Mouse (Mus musculus) forebrain, embryonic 14.5 days (tissue): ENCODE results near the gene Galr3. TPM values are rescaled to one million over a fixed set of nuclear protein-coding genes. Genes with fewer than 3 reads are reported as not detected.
"Not testable (repeated sequence)": the region's sequence is repeated elsewhere in the genome, so short reads cannot be mapped to it uniquely, and the experiment has no call there.

Source experiments
- ATAC-seq: fragments of 200-750 bp; cut with Nextera tagmentation; 2 replicates; pipeline ENCODE4 v1.8.0; 2017; ENCODE audit warnings: mild to moderate bottlenecking, moderate library complexity
- DNase-seq: peaks from one replicate; pipeline ENCODE4 v3.0.0-alpha.2; 2015; ENCODE audit warnings: low spot score
- H3K27ac ChIP-seq: fragments of 300-500 bp; sonication (generic); 2 replicates; pipeline ENCODE4 v1.5.1; 2014; ENCODE audit warnings: low read depth, mild to moderate bottlenecking, control low read depth, low read length, moderate library complexity
- H3K27me3 ChIP-seq: fragments of 300-500 bp; sonication (generic); replicated peaks from 2 replicates; pipeline ENCODE4 v1.6.1; 2014; ENCODE audit warnings: low read length, control low read depth, mixed read lengths; ENCODE audit not compliant: control insufficient read depth, insufficient read depth
- H3K36me3 ChIP-seq: fragments of 300-500 bp; sonication (generic); 2 replicates; pipeline ENCODE4 v1.6.1; 2014; ENCODE audit warnings: low read length, control low read depth; ENCODE audit not compliant: control insufficient read depth, insufficient read depth
- H3K4me1 ChIP-seq: fragments of 300-500 bp; sonication (generic); 2 replicates; pipeline ENCODE4 v1.6.1; 2014; ENCODE audit warnings: antibody characterized with exemption, low read length, control low read depth; ENCODE audit not compliant: control insufficient read depth, insufficient read depth
- H3K4me2 ChIP-seq: fragments of 300-500 bp; sonication (generic); 2 replicates; pipeline ENCODE4 v1.6.1; 2014; ENCODE audit warnings: mild to moderate bottlenecking, control low read depth, low read length
- H3K4me3 ChIP-seq: fragments of 300-500 bp; sonication (generic); 2 replicates; pipeline ENCODE4 v1.5.1; 2014; ENCODE audit warnings: low read depth, low read length, control low read depth
- H3K9ac ChIP-seq: fragments of 300-500 bp; sonication (generic); 2 replicates; pipeline ENCODE4 v1.6.1; 2014; ENCODE audit warnings: mild to moderate bottlenecking, low read length, control low read depth, moderate library complexity
- H3K9me3 ChIP-seq: fragments of 300-500 bp; sonication (generic); replicated peaks from 2 replicates; pipeline ENCODE4 v1.6.1; 2016; ENCODE audit warnings: low read length, control low read depth, mixed read lengths; ENCODE audit not compliant: control insufficient read depth
- WGBS: fragments of 180-500 bp; shearing (Covaris S2); extraction: QIAGEN DNeasy Blood & Tissue Kit; methylation state at CpG from one replicate; pipeline ENCODE4 v1.1.7; 2014; 5-methylcytosine and 5-hydroxymethylcytosine counted together
- polyA plus RNA-seq: library from polyadenylated mRNA; unstranded; fragments of >200 nt; fragmentation: Nextera tagmentation; extraction: Ambion mirVana; gene quantifications from 2 replicates; pipeline ENCODE4 v1.2.1, GENCODE M21; 2014

Gene Galr3
- polyA plus RNA-seq, 1 experiment from 2014 or later: not detected

DNA sequence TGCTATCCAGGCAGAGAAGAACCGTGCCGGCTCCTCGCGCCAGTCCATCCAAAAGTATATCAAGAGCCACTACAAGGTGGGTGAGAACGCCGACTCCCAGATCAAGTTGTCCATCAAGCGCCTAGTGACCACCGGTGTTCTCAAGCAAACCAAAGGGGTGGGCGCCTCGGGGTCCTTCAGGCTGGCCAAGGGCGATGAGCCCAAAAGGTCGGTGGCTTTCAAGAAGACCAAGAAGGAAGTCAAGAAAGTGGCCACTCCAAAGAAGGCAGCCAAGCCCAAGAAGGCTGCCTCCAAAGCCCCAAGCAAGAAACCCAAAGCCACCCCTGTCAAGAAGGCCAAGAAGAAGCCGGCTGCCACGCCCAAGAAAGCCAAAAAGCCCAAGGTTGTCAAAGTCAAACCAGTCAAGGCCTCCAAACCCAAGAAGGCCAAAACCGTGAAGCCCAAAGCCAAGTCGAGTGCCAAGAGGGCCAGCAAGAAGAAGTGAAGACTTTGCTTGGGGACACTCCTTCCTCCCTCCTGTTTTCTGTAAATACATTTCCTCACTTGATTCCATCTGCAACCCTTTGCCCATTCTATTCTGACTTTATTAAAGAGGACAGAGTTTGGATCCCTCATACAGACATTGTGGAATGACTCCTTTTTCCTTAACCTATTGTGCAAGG lies 12.7 kb upstream of the Galr3 start:
- DNase-seq: no peak
- Histone ChIP-seq H3K4me3 (peak overlapping the region; percentile 81), H3K27me3 (0 out of 2 replicates have a peak, but pooled peaks cover 2% of the 10 kb centered on the region), H3K4me1 (peaks cover 20% of the 10 kb centered on the region), H3K9me3 (no peaks in the 10 kb centered on the region), H3K9ac (peak overlapping the region; percentile 100), H3K36me3 (no peaks in the 10 kb centered on the region), H3K4me2 (peak overlapping the region; percentile 95), H3K27ac (peak overlapping the region; percentile 97)
- WGBS: 25% methylated on average over 16 of the region's 16 CpGs
- ATAC-seq: no peak

DNA sequence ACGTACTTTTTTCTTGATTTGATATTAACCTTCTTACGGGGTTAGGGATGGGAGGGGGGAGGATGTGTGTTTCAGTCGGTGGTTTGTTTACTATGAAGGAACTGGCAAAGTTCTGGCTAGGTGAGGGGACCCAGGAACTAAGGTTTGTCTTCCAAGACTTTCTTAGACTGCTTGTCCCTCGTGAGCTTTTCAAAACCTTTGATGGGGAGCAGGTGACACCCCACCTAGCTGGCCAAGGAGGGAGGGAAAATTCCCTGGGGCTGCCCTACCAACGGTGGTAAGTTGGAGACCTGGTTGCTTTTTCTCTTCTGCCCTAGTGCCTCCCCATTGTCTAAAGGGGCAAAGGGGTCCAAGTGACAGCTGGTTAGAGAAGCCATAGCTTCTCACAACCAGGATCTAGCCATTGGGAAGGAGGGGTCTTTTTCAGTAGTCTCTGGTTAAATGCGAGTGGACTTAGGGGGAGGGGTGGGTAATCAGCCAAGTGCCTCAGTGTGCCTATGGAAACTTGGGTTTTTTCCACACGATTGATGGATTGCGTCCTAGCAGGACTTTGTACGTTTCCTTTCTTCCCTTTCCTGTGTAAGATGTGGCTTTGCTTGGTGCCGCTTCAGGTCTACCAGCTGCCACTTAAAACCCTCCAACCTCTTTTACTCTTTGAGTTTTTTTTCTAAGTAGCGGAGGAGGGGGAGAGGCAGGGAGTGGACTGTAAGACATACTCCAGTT lies 12.0 kb upstream of the Galr3 start:
- Histone ChIP-seq H3K9ac (peak overlapping the region; percentile 100), H3K4me3 (peak overlapping the region; percentile 81), H3K4me1 (peaks cover 20% of the 10 kb centered on the region), H3K27ac (peak overlapping the region; percentile 2; the same call in 1 of the 2 replicates), H3K4me2 (peak overlapping the region; percentile 95), H3K27me3 (no peaks in the 10 kb centered on the region), H3K9me3 (no peaks in the 10 kb centered on the region), H3K36me3 (no peaks in the 10 kb centered on the region)
- DNase-seq (peak; percentile 47), ATAC-seq (no peak)
- 4% methylated on average over 11 of the region's 11 CpGs for WGBS

DNA sequence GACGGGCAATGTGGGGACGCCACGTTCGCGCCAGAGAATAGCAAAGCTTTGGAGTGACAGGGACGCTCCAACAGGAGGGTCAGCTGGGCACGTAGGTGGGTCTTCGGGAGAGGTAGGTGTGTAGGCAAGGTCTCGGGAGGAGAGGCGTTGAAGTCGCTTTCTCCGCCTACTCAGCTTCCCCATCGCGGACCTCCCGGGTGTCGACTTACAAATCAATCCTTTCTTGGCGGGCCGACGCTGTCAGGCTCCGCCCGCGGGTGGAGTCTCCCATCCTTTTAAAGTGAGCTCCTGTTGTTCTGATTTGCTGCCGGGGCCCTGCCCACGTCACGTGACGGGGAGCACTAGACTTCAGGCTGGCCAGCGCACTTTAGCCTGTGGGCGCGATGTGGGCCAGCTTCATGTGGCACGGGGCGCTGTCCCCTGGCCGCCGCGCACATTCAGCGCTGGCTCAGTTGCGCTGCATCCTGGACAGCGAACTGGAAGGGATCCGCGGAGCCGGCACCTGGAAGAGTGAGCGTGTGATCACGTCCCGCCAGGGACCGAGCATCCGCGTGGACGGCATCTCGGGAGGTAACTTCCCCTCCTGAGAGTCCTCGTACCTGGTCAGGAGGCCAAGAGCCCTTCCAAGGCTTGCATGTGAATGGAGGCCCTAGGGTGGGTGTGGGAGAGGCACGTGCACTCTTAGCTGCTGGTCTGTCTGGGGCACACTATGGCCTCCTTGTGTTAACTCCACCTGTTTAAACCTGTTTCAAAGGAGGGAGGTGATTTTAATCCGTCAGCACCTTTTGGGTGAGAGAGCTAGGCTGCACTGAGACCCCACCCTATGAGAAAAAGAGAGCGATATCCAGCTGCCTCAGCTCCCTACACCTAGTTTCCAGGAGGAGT lies 10.9 kb upstream of the Galr3 start:
- Histone ChIP-seq H3K36me3 (no peaks in the 10 kb centered on the region), H3K4me1 (peaks cover 20% of the 10 kb centered on the region)
- under 1% methylated on average over 52 of the region's 52 CpGs for WGBS

DNA sequence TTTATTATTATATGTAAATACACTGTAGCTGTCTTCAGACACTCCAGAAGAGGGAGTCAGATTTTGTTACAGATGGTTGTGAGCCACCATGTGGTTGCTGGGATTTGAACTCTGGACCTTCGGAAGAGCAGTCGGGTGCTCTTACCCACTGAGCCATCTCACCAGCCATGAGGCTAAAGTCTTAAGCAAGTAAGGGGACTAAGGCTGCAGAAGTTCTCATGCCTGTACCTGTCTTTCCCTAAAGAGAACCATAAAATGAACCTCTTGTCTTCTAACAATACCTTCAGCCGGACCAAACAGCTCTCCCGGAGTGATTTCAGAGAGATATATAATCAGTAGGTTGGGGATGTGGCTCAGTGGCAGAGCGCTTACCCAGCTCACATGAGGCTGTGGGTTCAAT lies 9.8 kb upstream of the Galr3 start:
- H3K27ac ChIP-seq, H3K9me3 ChIP-seq, DNase-seq, H3K36me3 ChIP-seq, H3K4me3 ChIP-seq, H3K9ac ChIP-seq, ATAC-seq, H3K4me2 ChIP-seq, H3K27me3 ChIP-seq: not testable (repeated sequence)
- 89% methylated on average over 5 of the region's 5 CpGs for WGBS
- peaks cover 16% of the 10 kb centered on the region for H3K4me1 ChIP-seq

More for the DNA sequence above, 10.9 kb upstream of the Galr3 start:
- Histone ChIP-seq H3K27ac (peak overlapping the region; percentile 56), H3K9ac (peak overlapping the region; percentile 100), H3K4me2 (peak overlapping the region; percentile 95), H3K9me3 (no peaks in the 10 kb centered on the region), H3K4me3 (peak overlapping the region; percentile 81), H3K27me3 (no peaks in the 10 kb centered on the region)
- ATAC-seq (peak; percentile 82), DNase-seq (peak; percentile 97)

DNA sequence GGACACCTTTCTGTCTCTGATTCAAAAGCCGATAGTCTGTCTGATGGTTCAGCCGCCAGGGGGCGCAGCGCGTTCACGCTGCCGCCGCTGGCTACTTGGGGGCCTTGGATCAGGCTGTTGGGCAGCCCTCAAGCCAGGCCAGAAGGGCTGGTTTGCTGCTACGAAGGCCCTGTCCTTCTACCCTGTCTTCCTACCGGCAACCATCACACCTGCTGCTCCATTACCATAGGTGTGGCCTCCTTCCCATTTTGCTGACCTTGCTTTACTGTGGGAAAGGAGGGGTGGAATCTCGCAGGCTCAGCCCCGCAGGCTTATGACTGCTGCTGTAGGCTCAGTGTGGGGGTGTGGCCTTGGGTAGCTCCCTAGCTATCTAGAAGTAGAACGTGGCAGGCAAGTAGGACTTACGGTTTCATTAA lies 3.8 kb upstream of the Galr3 start:
- DNase-seq (peak; percentile 72), ATAC-seq (peak; percentile 24; the same call in 1 of the 2 replicates)
- Histone ChIP-seq H3K9ac (no peak overlapping the region), H3K4me1 (peaks cover 3% of the 10 kb centered on the region; the same call in 1 of the 2 replicates), H3K27ac (no peak overlapping the region), H3K9me3 (no peaks in the 10 kb centered on the region), H3K4me2 (0 out of 2 replicates have a peak overlapping the region, but pooled peaks have one; percentile 7), H3K27me3 (peaks cover 24% of the 10 kb centered on the region), H3K4me3 (no peak overlapping the region), H3K36me3 (no peaks in the 10 kb centered on the region)
- 14% methylated on average over 14 of the region's 14 CpGs for WGBS

DNA sequence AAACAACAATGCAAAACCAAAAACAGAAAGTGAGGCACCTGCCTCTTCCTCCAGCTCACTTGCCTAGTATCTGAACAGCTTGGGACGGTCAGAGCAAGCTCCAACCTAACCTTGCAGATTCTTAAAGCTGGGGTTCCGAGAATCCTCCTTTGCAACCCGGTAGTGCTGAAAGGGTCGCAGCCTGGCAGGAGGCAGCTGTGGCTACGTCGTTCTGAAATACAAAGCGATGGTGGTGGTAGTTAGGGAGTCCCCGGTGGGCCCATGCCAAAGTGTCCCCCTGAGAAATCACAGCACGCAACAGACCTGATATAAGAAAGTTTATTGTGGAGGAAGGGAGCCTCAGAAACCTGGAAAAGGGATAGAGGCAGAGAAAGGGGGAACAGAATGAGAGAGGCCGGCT lies 3.4 kb upstream of the Galr3 start:
- no peak overlapping the region for H3K9ac ChIP-seq
- H3K4me3 ChIP-seq: no peak overlapping the region
- H3K4me1 ChIP-seq: peaks cover 3% of the 10 kb centered on the region; the same call in 1 of the 2 replicates
- DNase-seq: no peak
- H3K27me3 ChIP-seq: peaks cover 28% of the 10 kb centered on the region
- no peaks in the 10 kb centered on the region for H3K9me3 ChIP-seq
- ATAC-seq: no peak
- H3K27ac ChIP-seq: no peak overlapping the region
- 68% methylated on average over 10 of the region's 10 CpGs for WGBS
- H3K36me3 ChIP-seq: no peaks in the 10 kb centered on the region
- no peak overlapping the region for H3K4me2 ChIP-seq

DNA sequence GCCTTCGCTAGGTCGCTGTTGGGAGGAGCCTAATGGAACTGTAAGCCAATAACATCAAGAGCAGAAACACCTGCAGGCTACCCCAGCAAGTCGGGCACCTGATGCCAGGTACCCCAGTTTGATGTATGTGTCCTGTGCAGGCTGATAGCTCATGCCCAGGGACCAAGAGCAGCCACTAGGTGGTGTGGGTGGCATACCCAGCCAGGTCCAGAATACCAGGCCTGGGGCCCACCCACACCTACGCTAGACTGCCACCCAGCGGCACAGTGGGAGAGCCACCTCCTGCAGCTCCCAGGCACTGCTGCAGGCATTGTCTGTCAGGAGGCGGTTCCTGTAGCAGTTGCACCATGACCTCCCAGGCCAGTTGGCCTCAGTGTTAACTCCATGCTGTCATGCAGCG lies 2.8 kb upstream of the Galr3 start:
- peak; percentile 61 for ATAC-seq
- Histone ChIP-seq H3K36me3 (no peaks in the 10 kb centered on the region), H3K9ac (no peak overlapping the region), H3K9me3 (no peaks in the 10 kb centered on the region), H3K4me1 (peaks cover 3% of the 10 kb centered on the region; the same call in 1 of the 2 replicates), H3K4me3 (no peak overlapping the region), H3K27me3 (peaks cover 33% of the 10 kb centered on the region), H3K4me2 (no peak overlapping the region), H3K27ac (no peak overlapping the region)
- peak; percentile 67 for DNase-seq
- WGBS: 26% methylated on average over 7 of the region's 7 CpGs

DNA sequence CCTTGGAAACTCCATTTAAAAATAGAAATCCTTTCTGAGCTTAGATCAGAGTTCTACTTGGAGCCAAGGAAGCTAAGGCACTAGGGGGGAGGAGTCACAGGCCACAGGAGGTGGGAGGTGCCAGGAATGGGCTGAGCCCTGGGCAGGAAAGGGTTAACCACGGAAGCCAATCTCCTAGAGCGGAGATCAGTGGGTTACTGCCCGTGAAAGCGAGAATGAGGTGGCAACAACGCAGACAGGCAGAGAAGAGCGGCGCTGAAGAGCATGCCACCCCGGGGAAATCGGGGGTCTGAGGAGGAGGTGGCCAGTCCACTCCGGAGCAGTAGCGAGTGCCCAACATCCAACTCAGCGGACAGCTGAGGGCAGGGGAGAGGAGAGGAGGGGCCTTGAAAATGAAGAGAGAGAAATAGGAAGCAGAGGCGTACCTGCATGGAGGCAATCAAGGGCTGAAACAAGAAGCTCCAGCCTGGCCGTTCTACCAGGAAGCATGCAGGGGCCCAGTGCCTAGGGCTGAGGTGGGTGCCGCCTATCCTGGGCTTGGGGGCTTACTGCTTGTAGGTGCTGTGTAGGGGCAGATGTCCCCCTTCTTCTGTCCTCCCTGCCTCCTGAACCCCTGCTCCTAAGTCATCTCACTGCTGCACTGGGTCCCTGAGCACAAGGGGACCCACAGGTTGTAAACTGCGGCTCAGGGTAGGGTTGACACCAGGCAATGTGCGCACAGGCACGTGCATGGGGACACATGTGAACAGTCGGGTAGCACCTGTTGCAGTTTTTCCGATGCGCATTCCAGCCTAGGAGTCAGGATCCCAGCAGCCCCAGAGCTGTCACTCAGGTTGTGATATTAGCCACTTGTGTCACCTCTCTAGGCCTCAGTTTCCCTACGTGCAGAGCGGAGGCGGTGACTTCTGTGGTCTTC lies 926 bp upstream of the Galr3 start:
- ATAC-seq (no peak), DNase-seq (no peak)
- Histone ChIP-seq H3K27me3 (peaks cover 34% of the 10 kb centered on the region), H3K36me3 (no peaks in the 10 kb centered on the region), H3K4me1 (peaks cover 3% of the 10 kb centered on the region; the same call in 1 of the 2 replicates), H3K9me3 (no peaks in the 10 kb centered on the region), H3K27ac (no peak overlapping the region), H3K4me2 (peak overlapping the region; percentile 38), H3K9ac (0 out of 2 replicates have a peak overlapping the region, but pooled peaks have one; percentile 21), H3K4me3 (no peak overlapping the region)
- WGBS: 22% methylated on average over 24 of the region's 24 CpGs
